Mouse (Mus musculus): ENCODE results near the gene Pcgf1. TPM values are rescaled to one million over a fixed set of nuclear protein-coding genes. Genes with fewer than 3 reads are reported as not detected.

Gene Pcgf1
- total RNA-seq, 2 experiments from 2014 or later = 24.3 to 27.0 TPM

GRCm38 (mm10) chr6:83118825-83119733, 41.4 kb downstream of the Pcgf1 start:
- H3K27ac ChIP-seq = no peak overlapping the region
- H3K4me3 ChIP-seq = no peak overlapping the region
- TF ChIP-seq CTCF (IDR thresholded peaks at IDR 0.05) = no peak
- no peak for DNase-seq (ENCODE audit: extremely low spot score in 1 of 2, low spot score in 2 of 2)
- intact Hi-C loops (cut with DNase I) = no loop called here

DNA sequence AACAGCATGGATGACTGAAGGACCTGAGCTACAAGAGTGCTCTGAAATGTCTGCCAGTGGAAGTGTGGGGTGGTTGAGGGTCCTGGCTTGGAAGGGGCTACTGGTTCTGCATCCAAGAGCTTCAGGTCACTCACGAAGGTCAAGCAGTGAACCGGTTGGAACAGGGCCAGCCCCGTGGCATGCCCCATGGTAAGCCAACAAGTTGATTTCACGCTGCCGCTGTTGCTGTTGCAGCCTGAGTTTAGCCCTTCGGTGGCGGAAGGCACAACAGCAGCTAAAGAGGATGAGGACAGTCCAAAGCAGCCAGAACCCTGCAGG, 42.0 kb downstream of the Pcgf1 start:
- no peak for DNase-seq (ENCODE audit: extremely low spot score in 1 of 2, low spot score in 2 of 2)
- Histone ChIP-seq H3K4me3 (no peak overlapping the region), H3K27ac (no peak overlapping the region)

DNA sequence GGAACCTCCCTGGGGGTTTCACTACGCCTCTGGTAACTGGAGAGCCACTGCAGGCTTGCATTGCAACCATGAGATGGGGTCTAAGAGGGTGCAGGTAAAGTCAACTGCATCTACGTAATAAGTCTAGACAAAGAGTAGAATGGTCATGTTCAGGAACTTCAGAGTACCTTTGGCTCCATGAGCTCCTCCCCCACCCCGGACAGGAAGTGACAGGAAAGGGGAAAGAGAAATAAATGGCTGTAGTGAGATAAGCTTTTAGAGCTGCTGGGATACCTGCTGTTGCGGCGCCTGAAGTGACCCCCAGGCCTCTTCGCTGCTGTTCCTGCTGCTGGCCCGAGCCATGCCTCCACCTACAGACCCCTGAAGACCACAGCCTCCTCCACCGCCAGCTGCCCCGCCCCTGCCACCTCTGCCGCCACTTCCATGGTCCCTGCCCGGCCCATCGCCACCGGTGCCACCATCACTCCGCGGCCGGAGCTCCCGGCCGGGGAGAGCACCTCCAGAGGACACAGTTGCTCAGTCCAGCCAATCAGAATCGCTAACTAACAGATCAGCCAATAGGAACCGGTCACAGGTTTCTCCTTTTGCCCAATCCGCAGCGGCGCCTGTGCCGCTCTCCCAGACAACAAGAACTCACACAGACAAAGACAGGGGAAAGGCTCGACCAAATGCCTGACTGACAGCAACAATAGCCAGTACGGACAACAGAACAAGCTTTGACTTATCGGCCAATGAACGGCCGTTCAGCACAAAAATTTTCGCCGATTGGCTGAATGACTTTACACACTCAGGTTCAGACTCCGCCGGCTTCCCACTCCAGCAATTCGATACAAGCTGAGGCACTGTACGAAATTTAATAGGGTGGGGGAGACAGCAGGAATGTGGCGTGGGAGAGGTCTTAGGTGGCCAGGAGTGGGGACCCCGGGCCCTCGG, 43.5 kb downstream of the Pcgf1 start, which contains the start of gene Wbp1:
TSS of gene Wbp1 (minus strand) at position 630 of the 933 bp plus-strand sequence.
- peak within 1 kb of the TSS; percentile 82 for H3K27ac ChIP-seq
- intact Hi-C loops (cut with DNase I) = no loop called here
- peak within 1 kb of the TSS; percentile 62 for H3K4me3 ChIP-seq
- TF ChIP-seq CTCF (IDR thresholded peaks at IDR 0.05) = no peak; the same call in 1 of the 2 replicates
- DNase-seq (ENCODE audit: extremely low spot score in 1 of 2, low spot score in 2 of 2) = peak; percentile 88 to 94

More for the DNA sequence above, 42.0 kb downstream of the Pcgf1 start:
- no peak for TF ChIP-seq CTCF (IDR thresholded peaks at IDR 0.05)
- intact Hi-C loops (cut with DNase I) = no loop called here

DNA sequence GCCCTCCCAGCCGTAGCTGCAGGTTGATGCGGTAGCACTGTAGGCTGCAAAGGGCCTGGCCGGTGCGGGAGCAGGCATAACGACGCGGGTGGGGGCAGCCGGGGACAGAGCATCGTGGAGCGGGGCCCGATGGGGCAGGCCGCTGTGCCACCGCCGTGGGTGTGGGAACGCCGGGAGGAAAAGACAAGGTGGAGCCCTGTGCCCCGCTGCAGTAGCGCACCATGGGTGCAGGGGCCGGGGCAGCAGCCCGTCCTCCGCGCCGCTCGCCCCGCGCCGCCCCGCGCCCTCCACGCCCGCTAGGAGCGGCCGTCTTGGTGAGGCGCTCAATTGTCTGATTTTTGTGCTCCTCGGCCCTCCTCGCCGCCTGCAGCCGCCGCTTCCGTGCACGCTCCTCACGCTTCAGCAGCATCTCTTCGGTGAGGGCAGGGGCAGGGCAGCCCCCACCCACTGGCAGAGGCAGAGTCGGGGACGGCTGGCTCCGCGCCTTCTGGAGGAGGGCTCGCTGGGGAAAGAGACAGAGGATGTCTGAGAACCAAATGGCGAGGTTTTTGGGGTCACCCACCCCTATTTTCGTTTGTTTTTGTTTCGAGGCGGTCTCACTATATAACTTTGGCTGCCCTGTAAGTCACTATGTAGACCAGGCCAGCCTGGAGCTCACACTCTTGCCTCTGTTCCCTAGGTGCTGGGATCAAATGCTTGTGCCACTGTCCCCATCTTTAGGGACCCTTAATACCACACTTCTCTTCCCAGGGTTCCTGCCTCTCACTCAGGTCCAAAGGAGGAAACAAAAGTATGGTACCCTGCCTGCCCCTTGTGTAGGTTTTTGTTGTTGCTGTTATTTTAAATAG, 44.4 kb downstream of the Pcgf1 start:
- TF ChIP-seq CTCF (IDR thresholded peaks at IDR 0.05) = no peak; the same call in 1 of the 2 replicates
- H3K4me3 ChIP-seq = peak overlapping the region; percentile 62
- DNase-seq (ENCODE audit: extremely low spot score in 1 of 2, low spot score in 2 of 2) = no peak
- intact Hi-C loops (cut with DNase I) = no loop called here
- H3K27ac ChIP-seq = peak overlapping the region; percentile 78

GRCm38 (mm10) chr6:83122961-83123360, 45.3 kb downstream of the Pcgf1 start:
- Histone ChIP-seq H3K4me3 (no peak overlapping the region), H3K27ac (no peak overlapping the region)
- no peak for DNase-seq (ENCODE audit: extremely low spot score in 1 of 2, low spot score in 2 of 2)
- TF ChIP-seq CTCF (IDR thresholded peaks at IDR 0.05) = no peak
- intact Hi-C loops (cut with DNase I) = no loop called here

GRCm38 (mm10) chr6:83124851-83125312, 47.2 kb downstream of the Pcgf1 start:
- intact Hi-C loops (cut with DNase I) = loop anchor here (2.0 kb wide), 1 partner anchor 18 kb away; no protein-coding TSS in a partner anchor
- DNase-seq (ENCODE audit: extremely low spot score in 1 of 2, low spot score in 2 of 2) = peak; percentile 82 to 87
- peak overlapping the region; percentile 70 for H3K4me3 ChIP-seq
- TF ChIP-seq CTCF (IDR thresholded peaks at IDR 0.05) = no peak
- peak overlapping the region; percentile 65 for H3K27ac ChIP-seq

DNA sequence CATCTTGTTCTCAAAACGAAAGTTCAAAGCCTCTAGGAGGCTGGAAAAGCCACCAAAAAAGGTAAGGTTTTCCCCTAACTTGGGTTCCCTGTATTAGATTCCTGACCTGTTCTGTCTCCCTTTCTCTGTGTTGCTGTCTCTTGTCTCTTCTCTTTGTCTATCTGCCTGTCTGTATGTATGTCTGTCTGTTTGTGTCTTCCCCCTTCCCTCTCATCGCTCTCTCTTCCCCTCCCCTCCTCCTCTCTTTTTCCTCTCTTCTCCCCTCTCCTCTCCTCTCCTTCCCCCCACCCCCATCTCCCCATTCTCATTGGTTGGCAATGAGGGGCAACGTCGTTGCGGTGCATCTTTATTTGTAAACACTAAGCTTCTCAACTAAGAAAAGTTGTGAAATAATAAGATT, 47.7 kb downstream of the Pcgf1 start, which contains the start of gene Ino80b:
TSS of gene Ino80b (minus strand) at position 101 of the 400 bp plus-strand sequence.
- no peak for TF ChIP-seq CTCF (IDR thresholded peaks at IDR 0.05)
- Histone ChIP-seq H3K27ac (peak within 1 kb of the TSS; percentile 65), H3K4me3 (peak within 1 kb of the TSS; percentile 70)
- intact Hi-C loops (cut with DNase I) = loop anchor here (2.0 kb wide), 1 partner anchor 17 kb away; no protein-coding TSS in a partner anchor
- no peak for DNase-seq (ENCODE audit: extremely low spot score in 1 of 2, low spot score in 2 of 2)

DNA sequence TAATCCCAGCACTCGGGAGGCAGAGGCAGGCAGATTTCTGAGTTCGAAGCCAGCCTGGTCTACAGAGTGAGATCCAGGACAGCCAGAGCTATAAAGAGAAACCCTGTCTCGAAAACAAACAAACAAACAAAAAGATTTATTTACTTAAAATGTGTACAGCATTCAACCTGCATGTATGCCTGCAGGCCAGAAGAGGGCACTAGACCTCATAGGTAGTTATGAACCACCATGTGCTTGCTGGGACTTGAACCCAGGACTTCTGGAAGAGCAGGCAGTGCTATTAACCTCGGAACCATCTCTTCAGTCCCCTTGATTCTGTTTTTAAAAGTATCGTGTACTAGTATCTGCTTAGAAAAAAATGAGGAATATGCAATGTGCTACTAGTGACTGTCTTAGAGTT, 49.8 kb downstream of the Pcgf1 start:
- TF ChIP-seq CTCF (IDR thresholded peaks at IDR 0.05) = peak; percentile 40
- intact Hi-C loops (cut with DNase I) = no loop called here
- DNase-seq (ENCODE audit: extremely low spot score in 1 of 2, low spot score in 2 of 2) = no peak
- no peak overlapping the region for H3K4me3 ChIP-seq
- no peak overlapping the region for H3K27ac ChIP-seq

Small RNAs within 50 kb of the gene (microRNA-seq; reads per million reads assigned to microRNA genes)
- 0 reads per million in 2 experiments for gene Mir3470a
- 0 to 0.72 reads per million in 2 experiments for gene Mir7040

Other genes starting within 250 kb of the Pcgf1 start
- gene Sema4f, start 138.1 kb upstream of the Pcgf1 start, total RNA-seq (2021) = 10 to 100 TPM; 39.4 to 40.7 TPM
- not detected for gene M1ap, start 131.0 kb upstream of the Pcgf1 start, total RNA-seq (2021)
- gene Dok1, start 44.4 kb upstream of the Pcgf1 start, total RNA-seq (2021) = 1 to 10 TPM; 1.4 to 2.1 TPM
- gene Loxl3, start 43.7 kb upstream of the Pcgf1 start, total RNA-seq (2021) = 1 to 10 TPM; 2.0 to 3.5 TPM
- 100 to 1,000 TPM; 130 to 135 TPM for gene Aup1, start 23.3 kb upstream of the Pcgf1 start, total RNA-seq (2021)
- gene Htra2, start 22.6 kb upstream of the Pcgf1 start, total RNA-seq (2021) = 10 to 100 TPM; 42.2 to 47.0 TPM
- gene Dqx1, start 20.0 kb upstream of the Pcgf1 start, total RNA-seq (2021) = under 1 TPM; 0.61 to 0.68 TPM
- not detected for gene Tlx2, start 7.6 kb upstream of the Pcgf1 start, total RNA-seq (2021)
- 1 to 10 TPM in 1 of 2 experiments, not detected in 1; 1.9 TPM for gene Lbx2, start 8.5 kb downstream of the Pcgf1 start, total RNA-seq (2021)
- gene Ccdc142, start 23.7 kb downstream of the Pcgf1 start, total RNA-seq (2021) = 1 to 10 TPM; 6.8 to 7.8 TPM
- gene Gm42688, start 23.7 kb downstream of the Pcgf1 start, total RNA-seq (2021) = 1 to 10 TPM; 4.6 to 6.9 TPM
- 10 to 100 TPM; 57.5 to 61.7 TPM for gene Mrpl53, start 31.2 kb downstream of the Pcgf1 start, total RNA-seq (2021)
- gene Mogs, start 37.6 kb downstream of the Pcgf1 start, total RNA-seq (2021) = 10 to 100 TPM; 28.6 to 29.5 TPM
- gene Wbp1, start 43.7 kb downstream of the Pcgf1 start, total RNA-seq (2021) = 10 to 100 TPM; 42.4 to 42.5 TPM
- gene Ino80b, start 47.6 kb downstream of the Pcgf1 start, total RNA-seq (2021) = 10 to 100 TPM; 19.9 to 22.2 TPM
- 10 to 100 TPM; 87.0 to 97.5 TPM for gene Rtkn, start 57.6 kb downstream of the Pcgf1 start, total RNA-seq (2021)
- 10 to 100 TPM; 26.0 to 26.6 TPM for gene Wdr54, start 78.5 kb downstream of the Pcgf1 start, total RNA-seq (2021)
- 10 to 100 TPM; 30.9 to 35.6 TPM for gene 1700003E16Rik, start 78.5 kb downstream of the Pcgf1 start, total RNA-seq (2021)
- 100 to 1,000 TPM; 369 to 376 TPM for gene Dctn1, start 88.1 kb downstream of the Pcgf1 start, total RNA-seq (2021)
- gene Slc4a5, start 142.0 kb downstream of the Pcgf1 start, total RNA-seq (2021) = 1 to 10 TPM in 1 of 2 experiments, under 1 TPM in 1; 0.84 to 1.3 TPM
- 1 to 10 TPM; 5.7 to 8.1 TPM for gene Mthfd2, start 248.0 kb downstream of the Pcgf1 start, total RNA-seq (2021)
- gene Mob1a, start 248.1 kb downstream of the Pcgf1 start, total RNA-seq (2021) = 10 to 100 TPM; 18.9 to 22.0 TPM